Mouse (Mus musculus): ENCODE measurements at regions not wholly inside any gene's neighbourhood (a gene's known extent, or its start where the extent isn't known, plus 50 kb on each side); places are given as distances from the start of the nearest gene placed in this dataset.

GRCm38 (mm10) chr3:137189035-137189434 is 151.8 kb upstream of the Emcn start:
- no peak for TF ChIP-seq CTCF (IDR thresholded peaks at IDR 0.05; ENCODE audit: borderline replicate concordance, extremely low read depth, insufficient read depth, insufficient read length)
- TF ChIP-seq POLR2A (IDR thresholded peaks at IDR 0.05; ENCODE audit: borderline replicate concordance, extremely low read depth, insufficient read depth, insufficient read length, poor library complexity, severe bottlenecking) = no peak

Measured in brain, embryonic 14.5 days (tissue).